Mouse (Mus musculus) 3134 (cell line): Measurements from ENCODE around the gene Ms4a3.

Source experiments
- DNase-seq: peaks from one replicate; pipeline ENCODE4 v3.0.0-alpha.2; 2011; ENCODE audit warnings: low spot score; ENCODE audit not compliant: insufficient read length; ENCODE audit errors: extremely low read depth

The Ms4a3 gene

GRCm38 (mm10) chr19:11589891-11590449, 50.7 kb downstream of the Ms4a3 start:
- DNase-seq: no peak

GRCm38 (mm10) chr19:11589205-11589604, 51.4 kb downstream of the Ms4a3 start:
- DNase-seq: no peak
